Mouse (Mus musculus) lung, postnatal 0 days (tissue): ENCODE measurements around the gene Arhgap8.

Experiments used
- CTCF ChIP-seq: IDR thresholded peaks from 2 replicates; pipeline ENCODE4 v1.5.1; 2016; ENCODE audit warnings: antibody characterized with exemption, mild to moderate bottlenecking
- EP300 ChIP-seq: IDR thresholded peaks from 2 replicates; pipeline ENCODE4 v1.6.1; 2016; ENCODE audit warnings: antibody characterized with exemption, mild to moderate bottlenecking, control low read depth

DNA sequence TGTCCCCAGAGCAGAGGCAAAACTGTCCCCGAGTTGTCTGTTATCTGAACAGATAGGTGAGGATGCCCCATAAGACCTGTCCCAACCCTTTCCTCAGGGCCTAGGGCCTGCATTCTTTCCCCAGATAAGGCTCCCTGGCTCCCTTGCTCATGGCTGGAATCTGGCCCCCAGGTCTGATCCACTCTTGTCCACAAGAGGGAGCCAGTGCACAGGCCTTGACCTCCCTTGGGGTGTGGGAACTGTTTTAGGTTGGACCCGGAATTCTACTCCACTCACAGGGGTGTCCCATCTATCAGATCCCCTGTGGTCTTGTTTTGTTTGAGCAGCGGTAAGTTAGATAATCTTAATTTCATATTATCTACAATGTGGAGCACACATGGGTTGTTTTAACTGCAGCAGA lies 35.1 kb downstream of the Arhgap8 start:
- peak; percentile 95 for TF ChIP-seq CTCF
- TF ChIP-seq EP300, result no peak
